8 mouse cellular contexts compared by ENCODE assay signal in the genomic region with DNA sequence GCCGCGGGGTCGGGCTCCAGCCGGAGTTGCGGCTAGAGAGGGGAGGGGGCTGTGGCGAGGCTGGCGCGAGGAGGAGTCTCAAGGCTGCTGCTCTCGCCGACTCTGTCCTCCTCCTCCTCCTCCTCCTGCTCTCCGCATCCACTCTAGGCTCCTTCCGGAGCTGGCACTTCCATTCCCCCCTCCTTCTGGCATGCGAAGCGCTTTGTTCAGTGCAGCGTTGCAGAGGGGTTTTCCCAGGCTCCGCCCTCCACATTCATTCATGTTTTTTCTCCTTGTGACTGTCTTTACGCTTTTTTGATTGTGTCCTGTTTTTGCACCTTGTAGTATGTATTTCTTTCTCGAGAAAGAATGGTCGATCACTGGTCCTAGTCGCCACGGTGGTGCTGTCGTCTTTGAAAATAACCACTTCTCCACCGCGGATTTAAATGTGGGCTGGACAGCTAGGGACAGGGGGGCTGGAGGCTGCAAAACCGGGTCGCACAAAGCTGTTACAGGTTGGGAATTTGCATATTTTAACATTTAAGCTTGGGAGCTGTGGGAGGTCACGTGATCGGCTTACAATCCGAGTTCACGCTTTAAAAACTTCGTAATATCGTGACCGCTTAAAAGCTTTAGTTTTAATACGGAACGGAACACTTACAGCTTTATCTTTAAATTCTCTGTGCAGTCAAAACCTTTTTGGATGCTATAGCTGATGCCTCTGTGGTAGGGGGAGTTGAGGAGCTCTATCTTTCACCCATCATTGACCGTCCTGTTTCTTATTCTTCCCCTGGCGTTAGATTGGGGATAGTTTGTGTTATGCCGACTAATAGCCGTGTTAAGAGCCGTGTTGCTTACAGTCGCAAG. TPM values are rescaled to one million over a fixed set of nuclear protein-coding genes. Genes with fewer than 3 reads are reported as not detected.
DNase-seq lines count a peak whose midpoint lies in the region; ATAC-seq and TF ChIP-seq lines count a peak whose summit lies in the region.

No protein-coding gene starts in this region.

- H3K4me1 ChIP-seq in intestine, postnatal 0 days (replicated peaks; ENCODE audit: control insufficient read depth, insufficient read depth, low read length), result peaks cover 4% of the 10 kb centered on the region; the same call in 1 of the 2 replicates
- H3K4me1 ChIP-seq in limb, embryonic 10.5 days, result peaks cover 26% of the 10 kb centered on the region
- peaks cover 16% of the 10 kb centered on the region for H3K4me1 ChIP-seq in midbrain, embryonic 11.5 days (ENCODE audit: control insufficient read depth, insufficient read depth, low read length)

- no peaks in the 10 kb centered on the region for H3K27me3 ChIP-seq in intestine, postnatal 0 days (replicated peaks; ENCODE audit: control insufficient read depth, insufficient read depth, low read length)
- H3K27me3 ChIP-seq in limb, embryonic 10.5 days (ENCODE audit: low read depth, poor library complexity, severe bottlenecking), result no peaks in the 10 kb centered on the region
- H3K27me3 ChIP-seq in midbrain, embryonic 11.5 days (ENCODE audit: control insufficient read depth, insufficient read depth, low read length), result no peaks in the 10 kb centered on the region

- peak overlapping the region; percentile 88 for H3K9ac ChIP-seq in intestine, postnatal 0 days (ENCODE audit: low read depth, low read length)
- peak overlapping the region; percentile 90 for H3K9ac ChIP-seq in midbrain, embryonic 11.5 days (ENCODE audit: low read length)

- peaks cover 9% of the 10 kb centered on the region; the same call in 1 of the 2 replicates for H3K36me3 ChIP-seq in intestine, postnatal 0 days (ENCODE audit: control insufficient read depth, insufficient read depth)
- peaks cover 26% of the 10 kb centered on the region for H3K36me3 ChIP-seq in limb, embryonic 10.5 days
- no peaks in the 10 kb centered on the region for H3K36me3 ChIP-seq in midbrain, embryonic 11.5 days (ENCODE audit: control insufficient read depth, insufficient read depth, low read length)

- peak overlapping the region; percentile 98 for H3K4me3 ChIP-seq in intestine, postnatal 0 days (ENCODE audit: low read depth, low read length)
- H3K4me3 ChIP-seq in limb, embryonic 10.5 days, result peak overlapping the region; percentile 93
- peak overlapping the region; percentile 90 for H3K4me3 ChIP-seq in midbrain, embryonic 11.5 days (ENCODE audit: low read depth, low read length)

- peak; percentile 41 for ATAC-seq in granulocyte monocyte progenitor cell, adult 5-6 weeks (replicated peaks; ENCODE audit: poor library complexity, severe bottlenecking)
- peak; percentile 28; the same call in 1 of the 2 replicates for ATAC-seq in intestine, postnatal 0 days
- peak; percentile 62 for ATAC-seq in midbrain, embryonic 11.5 days (ENCODE audit: low FRiP score)

- H3K27ac ChIP-seq in intestine, postnatal 0 days (ENCODE audit: low read depth, low read length), result peak overlapping the region; percentile 98
- H3K27ac ChIP-seq in limb, embryonic 10.5 days, result peak overlapping the region; percentile 97
- H3K27ac ChIP-seq in midbrain, embryonic 11.5 days (ENCODE audit: low read depth, low read length), result peak overlapping the region; percentile 94

- H3K9me3 ChIP-seq in intestine, postnatal 0 days (ENCODE audit: control insufficient read depth), result no peaks in the 10 kb centered on the region
- H3K9me3 ChIP-seq in limb, embryonic 10.5 days (replicated peaks), result no peaks in the 10 kb centered on the region
- no peaks in the 10 kb centered on the region for H3K9me3 ChIP-seq in midbrain, embryonic 11.5 days (ENCODE audit: control insufficient read depth, low read length)

- WGBS in intestine, postnatal 0 days, result under 1% methylated on average over 35 of the region's 41 CpGs
- WGBS in limb, embryonic 10.5 days, result under 1% methylated on average over 40 of the region's 41 CpGs
- WGBS in midbrain, embryonic 11.5 days, result under 1% methylated on average over 39 of the region's 41 CpGs

- DNase-seq in urinary bladder, adult 18-20 months (ENCODE audit: low spot score in 2 of 2), result peak; percentile 41 to 62
- DNase-seq in urinary bladder, adult 2 months (ENCODE audit: low spot score), result no peak
- DNase-seq in embryo, embryonic 11.5 days (ENCODE audit: low read depth, low spot score), result peak; percentile 66
- peak; percentile 80 for DNase-seq in limb, embryonic 10.5 days (ENCODE audit: low spot score)
- peak; percentile 92 for DNase-seq in midbrain, embryonic 11.5 days (ENCODE audit: low spot score, missing footprints)
- peak; percentile 61 for DNase-seq in right cerebral cortex, postnatal 4 days

- H3K4me2 ChIP-seq in intestine, postnatal 0 days (replicated peaks; ENCODE audit: low read depth), result peak overlapping the region; percentile 84
- H3K4me2 ChIP-seq in midbrain, embryonic 11.5 days, result peak overlapping the region; percentile 80

- TF ChIP-seq CTCF in intestine, postnatal 0 days (IDR thresholded peaks at IDR 0.05; ENCODE audit: low read depth), result no peak

RNA-seq across cellular contexts. Expression of a gene that starts 1.1 kb away (rescaled TPM):
- polyA plus RNA-seq in urinary bladder, adult 2 months (2012; rRNA removed), result 13.5 and 18.0 TPM in 2 replicates
- 40.4 and 52.8 TPM in 2 replicates for total RNA-seq in granulocyte monocyte progenitor cell, adult 5-6 weeks (2014; fragmentation: Nextera tagmentation)
- 7.2 and 8.9 TPM in 2 replicates for total RNA-seq in granulocyte monocyte progenitor cell, adult 5-6 weeks (2017)
- 5.9 and 6.9 TPM in 2 replicates for polyA plus RNA-seq in intestine, postnatal 0 days (2015; fragmentation: Nextera tagmentation; extraction: Ambion mirVana)
- polyA plus RNA-seq in limb, embryonic 10.5 days (2016; fragmentation: Nextera tagmentation; extraction: Ambion mirVana), result 7.1 and 9.4 TPM in 2 replicates
- 12.0 and 12.9 TPM in 2 replicates for polyA plus RNA-seq in midbrain, embryonic 11.5 days (2014; fragmentation: Nextera tagmentation; extraction: Ambion mirVana)
